Mouse (Mus musculus): ENCODE results near the gene Tspan15.

Gene Tspan15

GRCm38 (mm10) chr10:62230708-62231394, at the start of gene Tspan15:
Tspan15 (minus strand) TSS chr10:62231251.
- peak; percentile 88 for DNase-seq

DNA sequence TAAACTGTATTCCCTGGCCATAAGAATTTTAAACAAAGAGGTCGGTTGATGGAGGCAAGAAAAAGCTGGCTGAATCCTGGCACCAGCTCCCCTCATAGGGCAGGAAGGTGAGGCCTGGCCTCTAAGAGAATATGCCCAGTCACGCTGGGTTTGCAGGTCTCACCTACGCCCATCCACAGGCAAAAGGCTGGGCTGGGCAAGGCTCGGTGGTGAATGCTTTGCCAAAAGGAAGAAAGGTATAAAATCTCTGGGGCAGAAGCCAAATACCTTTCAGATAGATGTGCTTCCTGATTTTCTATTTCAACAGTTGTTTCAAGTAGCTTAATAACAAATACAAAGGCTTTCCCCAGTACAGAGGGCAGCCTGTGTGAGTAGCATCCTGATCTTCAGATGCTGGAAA, 48.6 kb upstream of the Tspan15 start:
- DNase-seq = no peak

- no peak for DNase-seq
Observed at GRCm38 (mm10) chr10:62279066-62279465, 48.0 kb upstream of the Tspan15 start.

DNA sequence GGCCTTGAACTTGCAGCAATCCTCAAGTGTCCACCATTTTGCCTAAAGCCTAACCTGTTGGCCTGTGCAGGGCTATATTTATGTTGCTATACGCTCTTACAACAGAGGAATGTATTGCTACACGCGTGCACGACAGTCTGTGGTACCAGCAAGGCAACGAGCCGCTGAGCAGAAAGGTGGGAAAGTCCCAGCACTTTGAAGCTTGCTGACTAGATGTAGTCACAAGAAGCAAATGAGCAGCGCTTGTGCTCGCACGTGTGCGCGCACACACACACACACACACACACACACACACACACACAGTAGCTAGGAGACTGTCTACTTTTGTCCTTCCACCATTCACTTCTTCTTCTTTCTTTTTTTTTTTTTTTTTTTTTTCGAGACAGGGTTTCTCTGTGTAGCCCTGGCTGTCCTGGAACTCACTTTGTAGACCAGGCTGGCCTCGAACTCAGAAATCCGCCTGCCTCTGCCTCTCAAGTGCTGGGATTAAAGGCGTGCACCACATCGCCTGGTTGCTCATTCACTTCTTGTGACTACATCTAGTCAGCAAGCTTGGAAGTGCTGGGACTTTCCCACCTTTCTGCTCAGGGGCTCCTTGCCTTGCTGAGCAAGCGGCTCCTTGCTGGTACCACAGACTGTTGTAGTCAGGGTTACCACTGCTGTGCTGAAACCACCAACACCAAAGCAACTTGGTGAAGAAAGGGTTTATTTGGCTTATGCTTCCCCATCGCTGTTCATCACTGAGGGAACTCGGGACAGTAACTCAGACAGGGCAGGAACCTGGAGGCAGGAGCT, 46.6 kb upstream of the Tspan15 start:
- no peak for DNase-seq

DNA sequence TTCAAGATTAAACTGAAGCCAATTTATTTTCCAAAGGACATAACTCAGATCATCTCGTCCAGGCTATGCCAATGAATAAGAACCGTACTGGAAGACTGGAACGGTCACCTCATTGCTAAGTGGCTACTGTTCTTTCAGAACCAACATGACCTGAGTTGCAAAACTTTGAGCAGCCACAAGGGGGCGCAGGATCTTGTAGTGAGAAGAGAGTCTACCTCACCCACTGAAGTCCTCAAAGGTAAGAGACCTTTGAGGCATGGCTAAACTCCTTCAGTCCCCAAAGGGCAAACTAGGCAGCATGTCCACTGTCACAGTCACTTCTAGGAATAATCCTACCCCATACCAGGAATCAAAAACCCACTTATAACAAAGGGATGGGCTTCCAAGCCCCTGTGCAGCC, 44.2 kb upstream of the Tspan15 start:
- DNase-seq = peak; percentile 69

DNA sequence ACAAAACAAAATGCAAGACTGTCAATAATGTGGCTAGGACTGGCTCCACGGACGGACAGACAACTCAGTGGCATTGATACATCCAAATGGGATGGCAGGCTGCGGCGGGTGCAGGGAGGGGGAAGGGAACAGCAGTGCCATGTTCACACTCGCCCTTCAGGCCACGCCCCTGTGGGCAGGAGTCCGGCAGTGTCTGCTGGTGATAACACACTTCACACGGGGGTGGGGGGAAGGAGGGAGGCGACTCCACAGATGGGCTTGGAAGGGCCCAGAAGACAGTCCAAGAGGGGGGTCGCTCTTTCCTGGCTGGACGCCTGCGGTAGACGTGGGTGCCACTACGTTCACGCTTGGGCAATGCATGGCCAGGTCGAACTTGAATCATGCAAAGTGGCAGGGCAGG, 38.2 kb upstream of the Tspan15 start:
- no peak for DNase-seq

GRCm38 (mm10) chr10:62264299-62264698, 33.2 kb upstream of the Tspan15 start:
- no peak for DNase-seq

DNA sequence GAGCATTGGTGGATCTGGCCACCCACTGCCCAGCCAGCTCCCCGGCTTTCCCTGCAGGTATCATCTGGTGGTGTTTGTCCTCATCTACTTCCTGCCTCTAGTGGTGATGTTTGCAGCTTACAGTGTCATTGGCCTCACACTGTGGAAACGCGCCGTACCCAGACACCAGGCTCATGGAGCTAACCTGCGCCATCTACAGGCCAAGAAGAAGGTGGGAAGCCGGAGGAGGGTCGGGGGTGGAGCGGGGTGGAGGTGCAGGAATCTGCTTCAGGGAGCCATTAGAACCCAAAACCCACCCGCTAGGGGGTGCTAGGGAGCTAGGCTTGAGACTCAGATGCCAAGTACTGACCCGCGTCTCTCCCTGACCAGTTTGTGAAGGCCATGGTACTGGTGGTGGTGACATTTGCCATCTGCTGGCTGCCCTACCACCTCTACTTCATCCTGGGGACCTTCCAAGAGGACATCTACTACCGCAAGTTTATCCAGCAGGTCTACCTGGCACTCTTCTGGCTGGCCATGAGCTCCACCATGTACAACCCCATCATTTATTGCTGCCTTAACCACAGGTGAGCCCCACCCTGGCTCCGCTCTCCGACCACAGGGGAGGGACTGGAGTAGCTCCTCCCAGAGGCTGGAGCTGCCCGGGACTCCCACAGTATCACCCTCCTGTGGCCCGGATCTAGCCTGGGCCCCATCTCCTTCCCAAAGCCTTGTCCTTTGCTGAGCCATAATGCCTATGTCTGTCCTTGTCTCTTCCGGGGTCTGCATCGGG, 30.2 kb upstream of the Tspan15 start:
- peak; percentile 63 for DNase-seq

- DNase-seq = no peak
Observed at GRCm38 (mm10) chr10:62258298-62258697, 27.2 kb upstream of the Tspan15 start.

DNA sequence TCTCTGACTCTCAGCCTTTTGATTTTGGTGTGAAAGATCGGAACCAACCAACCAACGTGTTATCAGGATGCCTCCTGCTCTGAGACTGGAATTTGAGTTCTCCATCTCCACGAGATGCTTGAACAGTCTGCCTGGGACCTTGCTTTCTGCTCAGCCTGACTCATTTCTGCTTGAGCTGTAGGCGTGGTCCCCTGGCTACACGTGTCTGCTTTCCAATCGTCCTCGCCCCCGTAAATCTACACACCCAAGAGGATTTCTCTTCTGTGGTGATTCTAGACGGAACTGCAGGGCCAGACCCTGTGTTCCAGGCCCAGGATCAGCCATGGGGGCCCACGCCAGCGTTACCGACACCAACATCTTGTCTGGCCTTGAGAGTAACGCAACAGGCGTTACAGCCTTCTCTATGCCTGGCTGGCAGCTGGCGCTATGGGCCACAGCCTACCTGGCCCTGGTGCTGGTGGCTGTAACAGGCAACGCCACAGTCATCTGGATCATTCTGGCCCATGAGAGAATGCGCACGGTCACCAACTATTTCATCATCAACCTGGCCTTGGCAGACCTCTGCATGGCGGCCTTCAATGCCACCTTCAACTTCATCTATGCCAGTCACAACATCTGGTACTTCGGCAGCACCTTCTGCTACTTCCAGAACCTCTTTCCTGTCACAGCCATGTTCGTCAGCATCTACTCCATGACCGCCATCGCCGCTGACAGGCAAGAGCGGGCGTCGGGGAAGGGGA, 21.6 kb upstream of the Tspan15 start:
- no peak for DNase-seq

DNA sequence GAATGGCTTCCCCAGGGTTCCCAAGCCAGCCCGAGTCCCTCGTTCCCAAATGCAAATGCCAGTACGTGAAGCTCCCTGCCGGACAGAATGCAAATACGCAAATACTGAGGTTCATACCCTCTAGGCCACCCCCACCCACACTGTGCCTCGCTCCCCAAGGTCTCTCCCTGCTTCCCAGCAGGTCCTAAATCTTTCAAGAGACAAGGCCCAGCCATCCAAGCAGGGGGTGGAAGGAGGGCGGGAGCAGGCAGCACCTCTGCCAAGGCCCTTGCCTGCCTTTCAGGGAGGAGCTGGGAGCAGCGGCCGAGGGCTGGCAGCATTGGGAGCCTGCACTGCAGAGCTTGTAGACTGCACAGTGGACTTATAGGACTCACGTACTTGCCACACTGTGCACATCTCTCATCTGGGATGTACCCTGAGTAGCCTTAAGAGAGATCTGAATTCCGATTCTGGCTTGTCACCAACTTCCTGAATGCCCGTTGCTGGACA, 21.0 kb upstream of the Tspan15 start, which contains the start of gene Tacr2:
Tacr2 (plus strand) TSS at position 439 of the 489 bp plus-strand sequence.
- no peak for DNase-seq

DNA sequence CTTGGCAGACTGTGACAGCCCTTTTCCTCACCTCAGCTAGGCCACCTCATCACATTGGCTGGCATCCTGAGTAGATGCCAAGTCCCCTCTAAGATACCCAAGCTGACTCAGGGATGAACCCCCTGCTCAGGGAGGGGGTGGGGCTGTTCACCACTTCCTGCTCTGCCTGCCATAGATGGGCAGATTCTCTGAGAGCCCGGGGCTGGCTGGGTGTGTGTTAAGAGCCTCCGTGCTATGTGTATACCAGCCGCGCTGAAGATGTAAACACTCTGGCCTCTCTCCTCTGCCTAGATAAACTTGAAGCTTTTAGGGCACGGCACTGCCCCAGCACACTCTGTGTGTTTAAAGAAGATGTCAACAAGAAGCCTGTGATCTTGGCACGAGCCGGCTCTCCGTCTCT, 16.8 kb upstream of the Tspan15 start:
- DNase-seq = no peak

GRCm38 (mm10) chr10:62247156-62247555, 16.1 kb upstream of the Tspan15 start:
- DNase-seq = no peak

GRCm38 (mm10) chr10:62244067-62244466, 13.0 kb upstream of the Tspan15 start:
- DNase-seq = no peak

DNA sequence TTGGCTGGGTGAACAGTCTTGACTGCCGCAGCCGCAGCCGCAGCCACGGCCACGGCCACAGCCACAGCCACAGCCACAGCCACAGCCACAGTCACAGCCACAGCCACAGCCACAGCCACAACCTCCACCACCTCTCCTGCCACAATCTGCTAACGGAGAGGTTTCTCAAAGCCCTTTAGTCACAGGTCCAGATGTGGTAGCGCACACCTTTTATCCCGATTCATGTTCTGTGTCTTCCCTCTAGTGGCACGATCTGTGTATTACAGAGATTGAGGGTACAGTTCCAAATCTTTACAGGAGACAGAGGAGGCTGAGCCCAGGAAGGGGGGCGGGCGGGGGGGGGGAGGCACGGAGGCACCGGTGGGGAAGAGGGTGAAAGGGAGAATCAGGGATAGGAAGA, 11.8 kb upstream of the Tspan15 start:
- peak; percentile 43 for DNase-seq

- DNase-seq = peak; percentile 12
Observed at GRCm38 (mm10) chr10:62242358-62242757, 11.3 kb upstream of the Tspan15 start.

DNA sequence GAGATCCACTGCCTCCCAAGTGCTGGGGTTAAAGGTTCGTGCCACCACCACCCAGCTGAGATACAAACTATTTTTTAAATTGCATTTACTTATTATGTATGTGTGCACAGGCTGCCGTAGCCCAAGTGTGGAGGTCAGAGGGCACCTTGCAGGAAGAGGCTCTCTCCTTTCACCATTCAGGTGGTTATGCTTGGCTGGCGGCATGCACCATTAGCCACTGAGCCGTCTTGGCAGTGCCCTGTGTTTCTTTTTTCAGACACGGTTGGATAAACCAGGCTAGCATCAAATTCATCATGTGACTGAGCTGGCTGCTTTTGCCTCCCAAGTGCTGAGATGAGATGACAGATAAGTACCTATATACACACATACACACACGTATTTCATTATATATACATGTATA, 8.2 kb upstream of the Tspan15 start:
- no peak for DNase-seq

GRCm38 (mm10) chr10:62238688-62239087, 7.6 kb upstream of the Tspan15 start:
- no peak for DNase-seq

DNA sequence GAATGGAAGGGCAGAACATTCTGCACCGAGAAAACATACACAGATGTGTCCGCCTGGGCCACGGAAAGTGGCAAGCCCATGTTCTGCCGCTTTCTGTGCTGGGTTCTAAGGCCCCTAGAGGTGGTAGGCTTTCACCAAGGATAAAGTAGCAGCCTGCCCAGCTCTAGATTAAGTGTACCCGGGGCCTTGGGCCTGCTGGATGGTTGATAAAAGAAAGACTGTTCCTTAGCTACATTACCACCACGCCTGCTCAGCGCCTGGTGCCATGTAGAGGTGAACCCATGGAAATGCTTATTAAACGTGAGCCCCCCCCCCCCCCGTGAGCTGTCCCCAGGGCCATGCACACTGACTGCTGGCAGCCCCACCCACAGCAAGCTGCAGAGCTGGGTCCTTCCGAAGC, 6.2 kb upstream of the Tspan15 start:
- no peak for DNase-seq

- DNase-seq = peak; percentile 61
Observed at GRCm38 (mm10) chr10:62236165-62236564, 5.1 kb upstream of the Tspan15 start.

GRCm38 (mm10) chr10:62231811-62232210, 760 bp upstream of the Tspan15 start:
- no peak for DNase-seq

DNA sequence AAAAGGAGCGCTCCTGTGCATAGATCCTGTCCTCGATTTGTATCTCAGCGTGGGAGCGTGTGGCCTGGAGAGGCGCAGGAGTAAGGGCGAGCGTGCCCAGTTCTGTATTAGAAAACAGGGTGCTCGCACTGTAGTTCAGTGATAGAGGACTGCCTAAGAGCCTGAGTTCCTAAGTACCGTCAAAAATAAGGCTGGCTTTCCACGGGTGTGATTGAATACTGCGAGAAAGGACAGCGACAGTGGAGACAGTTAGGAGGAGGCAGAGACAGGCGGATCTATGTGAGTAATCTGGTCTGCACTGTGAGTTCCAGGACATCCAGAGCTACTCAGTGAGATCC, 313 bp upstream of the Tspan15 start:
- DNase-seq = no peak

DNA sequence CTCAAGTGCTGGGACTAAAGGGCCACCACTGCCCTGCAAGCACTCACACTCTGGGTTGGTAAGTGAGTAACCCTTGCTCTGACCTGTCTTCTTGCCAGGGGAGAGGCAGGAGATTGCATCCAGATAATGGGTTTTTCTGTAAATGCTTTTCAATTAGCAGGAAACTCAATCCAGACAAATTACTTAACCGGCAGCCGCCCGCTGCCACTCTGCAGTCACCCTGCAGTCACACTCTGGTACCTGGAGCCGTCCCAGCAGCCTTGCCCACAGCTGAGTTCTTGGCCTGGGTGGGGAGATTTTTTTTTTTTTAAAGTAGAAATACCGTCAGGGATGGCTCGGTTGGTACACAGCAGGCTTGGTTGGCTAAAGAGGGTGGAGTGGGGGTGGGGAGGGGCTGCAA, 2.9 kb downstream of the Tspan15 start:
- no peak for DNase-seq
